30 mouse cellular contexts compared by ENCODE assay signal in genomic region chr17:35180093-35180492, GRCm38 (mm10). TPM values are rescaled to one million over a fixed set of nuclear protein-coding genes. Genes with fewer than 3 reads are reported as not detected.
DNase-seq lines count a peak whose midpoint lies in the region; ATAC-seq lines count a peak whose summit lies in the region.
"Had no signal": no experiment of that assay in that cellular context is flagged by ENCODE, and none has a peak within 500 bp of the region (broad histone marks: within the 10 kb centered on the region; RNA-seq: fewer than 3 reads in every experiment).

No protein-coding gene starts in this region.

- no peak for ATAC-seq in limb, embryonic 13.5 days (ENCODE audit: low FRiP score, low read depth)
- ATAC-seq: forebrain, embryonic 16.5 days; hindbrain, postnatal 0 days; intestine, embryonic 15.5 days had no signal

- no peak overlapping the region for H3K27ac ChIP-seq in limb, embryonic 13.5 days
- H3K27ac ChIP-seq in limb, embryonic 10.5 days, result no peak overlapping the region
- H3K27ac ChIP-seq in heart, embryonic 10.5 days, result no peak overlapping the region
- H3K27ac ChIP-seq: embryonic facial prominence, embryonic 10.5 days; embryonic facial prominence, embryonic 13.5 days; forebrain, embryonic 12.5 days; heart, adult 2 months; heart, embryonic 13.5 days; hindbrain, embryonic 14.5 days; hindbrain, postnatal 0 days; intestine, embryonic 15.5 days had no signal

- no peaks in the 10 kb centered on the region for H3K4me1 ChIP-seq in limb, embryonic 13.5 days
- no peaks in the 10 kb centered on the region for H3K4me1 ChIP-seq in limb, embryonic 10.5 days
- H3K4me1 ChIP-seq in heart, embryonic 10.5 days, result 0 out of 2 replicates have a peak, but pooled peaks cover 2% of the 10 kb centered on the region
- H3K4me1 ChIP-seq: embryonic facial prominence, embryonic 13.5 days; forebrain, embryonic 12.5 days; heart, embryonic 13.5 days; intestine, embryonic 15.5 days had no signal

- DNase-seq in limb, embryonic 10.5 days (ENCODE audit: low spot score), result no peak
- peak; percentile 54 for DNase-seq in induced T-regulatory cell, adult 2 months (ENCODE audit: low read depth)
- peak; percentile 49 to 69 for DNase-seq in natural killer cell, adult 2 months (ENCODE audit: low spot score in 2 of 2)
- no peak for DNase-seq in adrenal gland, postnatal 14 days
- no peak for DNase-seq in heart, embryonic 10.5 days (ENCODE audit: low spot score)
- DNase-seq: adrenal gland, postnatal 25 days; B cell, adult 2 months; cerebellum, adult 11-12 months; cerebellum, adult 8-10 months; cerebellum, postnatal 10 days; cerebellum, postnatal 36 days; embryo, embryonic 11 days; gastrocnemius, postnatal 10 days; gastrocnemius, postnatal 36 days; heart, adult 2 months; heart, postnatal 14 days; heart, postnatal 4 days; kidney, adult 11 months had no signal

- H3K4me2 ChIP-seq in limb, embryonic 13.5 days (replicated peaks), result no peak overlapping the region
- H3K4me2 ChIP-seq: embryonic facial prominence, embryonic 13.5 days; forebrain, embryonic 12.5 days; heart, embryonic 13.5 days; hindbrain, embryonic 14.5 days; intestine, embryonic 15.5 days had no signal

- H3K36me3 ChIP-seq in limb, embryonic 13.5 days, result no peaks in the 10 kb centered on the region
- no peaks in the 10 kb centered on the region for H3K36me3 ChIP-seq in limb, embryonic 10.5 days
- no peaks in the 10 kb centered on the region for H3K36me3 ChIP-seq in heart, embryonic 10.5 days
- H3K36me3 ChIP-seq: embryonic facial prominence, embryonic 10.5 days; embryonic facial prominence, embryonic 13.5 days; forebrain, embryonic 12.5 days; heart, embryonic 13.5 days; intestine, embryonic 15.5 days had no signal

- WGBS in limb, embryonic 13.5 days, result 84% methylated on average over 5 of the region's 5 CpGs
- WGBS in limb, embryonic 10.5 days, result 93% methylated on average over 5 of the region's 5 CpGs
- 79% methylated on average over 5 of the region's 5 CpGs for WGBS in heart, embryonic 10.5 days

- no peaks in the 10 kb centered on the region for H3K27me3 ChIP-seq in limb, embryonic 13.5 days
- no peaks in the 10 kb centered on the region for H3K27me3 ChIP-seq in limb, embryonic 10.5 days (ENCODE audit: low read depth, poor library complexity, severe bottlenecking)
- H3K27me3 ChIP-seq in heart, embryonic 10.5 days (ENCODE audit: insufficient read depth, poor library complexity, severe bottlenecking), result no peaks in the 10 kb centered on the region
- H3K27me3 ChIP-seq: embryonic facial prominence, embryonic 13.5 days; intestine, embryonic 15.5 days had no signal

- H3K9me3 ChIP-seq in limb, embryonic 13.5 days, result no peaks in the 10 kb centered on the region
- H3K9me3 ChIP-seq in limb, embryonic 10.5 days (replicated peaks), result no peaks in the 10 kb centered on the region
- no peaks in the 10 kb centered on the region for H3K9me3 ChIP-seq in heart, embryonic 10.5 days
- H3K9me3 ChIP-seq: embryonic facial prominence, embryonic 10.5 days; embryonic facial prominence, embryonic 13.5 days; forebrain, embryonic 12.5 days; heart, embryonic 13.5 days; intestine, embryonic 15.5 days had no signal

- no peak overlapping the region for H3K4me3 ChIP-seq in limb, embryonic 13.5 days
- H3K4me3 ChIP-seq in limb, embryonic 10.5 days, result no peak overlapping the region
- H3K4me3 ChIP-seq in heart, embryonic 10.5 days, result no peak overlapping the region
- H3K4me3 ChIP-seq: embryonic facial prominence, embryonic 10.5 days; embryonic facial prominence, embryonic 13.5 days; erythroblast, embryonic 14.5 days; forebrain, embryonic 12.5 days; heart, adult 2 months; heart, embryonic 13.5 days; intestine, embryonic 15.5 days had no signal

- H3K9ac ChIP-seq in limb, embryonic 13.5 days, result 0 out of 2 replicates have a peak overlapping the region, but pooled peaks have one; percentile 13
- H3K9ac ChIP-seq: embryonic facial prominence, embryonic 13.5 days; forebrain, embryonic 12.5 days; heart, embryonic 13.5 days; hindbrain, embryonic 14.5 days; intestine, embryonic 15.5 days had no signal

RNA-seq across cellular contexts. Expression of gene Aif1, which starts 4.2 kb away (rescaled TPM):
- 9.0 and 10.2 TPM in 2 replicates for polyA plus RNA-seq in limb, embryonic 13.5 days (2015; fragmentation: Nextera tagmentation; extraction: Ambion mirVana)
- polyA plus RNA-seq in limb, embryonic 10.5 days (2016; fragmentation: Nextera tagmentation; extraction: Ambion mirVana), result 1.5 and 1.8 TPM in 2 replicates
- 3.3 and 5.6 TPM in 2 replicates for total RNA-seq in adrenal gland, postnatal 14 days (2021)
- polyA plus RNA-seq in heart, embryonic 10.5 days (2016; fragmentation: Nextera tagmentation; extraction: Ambion mirVana), result 0.85 and 2.1 TPM in 2 replicates
- polyA plus RNA-seq: erythroblast, embryonic 14.5 days had no signal

RNA-seq across cellular contexts. Expression of gene Lst1, which starts 8.1 kb away (rescaled TPM):
- polyA plus RNA-seq in limb, embryonic 13.5 days (2015; fragmentation: Nextera tagmentation; extraction: Ambion mirVana), result 10.1 and 12.1 TPM in 2 replicates
- polyA plus RNA-seq in limb, embryonic 10.5 days (2016; fragmentation: Nextera tagmentation; extraction: Ambion mirVana), result 1.6 and 2.0 TPM in 2 replicates
- 5.6 and 11.9 TPM in 2 replicates for total RNA-seq in adrenal gland, postnatal 14 days (2021)
- 1.5 and 2.2 TPM in 2 replicates for polyA plus RNA-seq in heart, embryonic 10.5 days (2016; fragmentation: Nextera tagmentation; extraction: Ambion mirVana)
- polyA plus RNA-seq: erythroblast, embryonic 14.5 days had no signal

RNA-seq across cellular contexts. Expression of gene Ltb, which starts 14.1 kb away (rescaled TPM):
- polyA plus RNA-seq in limb, embryonic 13.5 days (2015; fragmentation: Nextera tagmentation; extraction: Ambion mirVana), result 0.99 and 1.3 TPM in 2 replicates
- polyA plus RNA-seq in limb, embryonic 10.5 days (2016; fragmentation: Nextera tagmentation; extraction: Ambion mirVana), result 0.38 and 0.45 TPM in 2 replicates
- 4.3 and 35.6 TPM in 2 replicates for total RNA-seq in adrenal gland, postnatal 14 days (2021)
- polyA plus RNA-seq in heart, embryonic 10.5 days (2016; fragmentation: Nextera tagmentation; extraction: Ambion mirVana), result 0.15 TPM in 1 of 2 replicates, not detected in the other
- total RNA-seq: hindbrain, postnatal 0 days had no signal
- polyA plus RNA-seq: forebrain, embryonic 12.5 days had no signal

RNA-seq across cellular contexts. Expression of gene Prrc2a, which starts 15.4 kb away (rescaled TPM):
- polyA plus RNA-seq in limb, embryonic 13.5 days (2015; fragmentation: Nextera tagmentation; extraction: Ambion mirVana), result 217 and 227 TPM in 2 replicates
- polyA plus RNA-seq in limb, embryonic 10.5 days (2016; fragmentation: Nextera tagmentation; extraction: Ambion mirVana), result 213 and 229 TPM in 2 replicates
- total RNA-seq in adrenal gland, postnatal 14 days (2021), result 246 and 247 TPM in 2 replicates
- polyA plus RNA-seq in heart, embryonic 10.5 days (2016; fragmentation: Nextera tagmentation; extraction: Ambion mirVana), result 137 and 161 TPM in 2 replicates

RNA-seq across cellular contexts. Expression of gene Tnf, which starts 21.7 kb away (rescaled TPM):
- polyA plus RNA-seq in limb, embryonic 13.5 days (2015; fragmentation: Nextera tagmentation; extraction: Ambion mirVana), result 0.27 and 0.36 TPM in 2 replicates
- 0.14 TPM in 1 of 2 replicates, not detected in the other for polyA plus RNA-seq in limb, embryonic 10.5 days (2016; fragmentation: Nextera tagmentation; extraction: Ambion mirVana)
- total RNA-seq in adrenal gland, postnatal 14 days (2021), result 0.33 and 1.4 TPM in 2 replicates
- polyA plus RNA-seq in heart, embryonic 10.5 days (2016; fragmentation: Nextera tagmentation; extraction: Ambion mirVana), result 0.15 TPM in 1 of 2 replicates, not detected in the other
- total RNA-seq: gastrocnemius, adult 18-20 months had no signal
- polyA plus RNA-seq: embryonic facial prominence, embryonic 10.5 days; forebrain, embryonic 12.5 days; forebrain, embryonic 16.5 days; hindbrain, embryonic 11.5 days; hindbrain, embryonic 14.5 days; intestine, embryonic 15.5 days had no signal

Comparison
In these comparisons a context has a peak if more than half of its experiments do, and no peak if none do; other contexts are left out.
1. DNase-seq: peak in induced T-regulatory cell, adult 2 months (single experiment) and natural killer cell, adult 2 months (2 of 2); none in limb, embryonic 10.5 days (single experiment), adrenal gland, postnatal 14 days (single experiment) and heart, embryonic 10.5 days (single experiment).